Mouse (Mus musculus) mouse trophoblast stem cell (cell line): Measurements from ENCODE around the gene Irf8.

Experiments
- in situ Hi-C, 2 experiments: fragments of 300-500 bp; cut with MseI, MboI; formaldehyde crosslinking; loops; 2 replicates in 1 of 2; 3 replicates in 1 of 2; pipeline ENCODE4 v1.15.1; 2025

Gene Irf8

GRCm38 (mm10) chr8:120735770-120736481 lies at the start of gene Irf8:
Gene Irf8, plus strand, starts transcription at chr8:120736358.
- in situ Hi-C loops: no loop called here

DNA sequence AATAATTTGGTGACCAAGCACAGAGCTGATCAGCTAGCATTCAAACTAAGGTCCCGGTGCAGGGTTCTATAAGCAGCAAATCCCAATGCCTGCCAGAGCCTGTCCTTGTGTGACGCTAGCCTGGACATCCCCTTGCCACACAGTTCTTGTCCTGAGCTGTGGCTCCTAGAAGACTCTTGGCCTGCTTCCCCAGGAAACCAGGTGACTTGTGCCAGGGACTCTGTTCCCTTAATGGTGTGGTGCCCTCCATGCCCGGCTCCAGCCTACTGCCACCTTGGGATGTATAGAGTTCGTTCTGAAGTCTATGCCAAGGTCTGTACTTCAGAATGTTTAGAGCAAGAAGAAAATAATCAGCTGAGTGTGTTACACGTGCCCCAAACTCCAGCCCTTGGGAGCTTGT lies 49.6 kb upstream of the Irf8 start:
- in situ Hi-C loops: loop anchor here in 1 of 2 experiments (25.0 kb wide), 1 partner anchor 401 kb away; the partner anchor contains the start of gene Foxf1

DNA sequence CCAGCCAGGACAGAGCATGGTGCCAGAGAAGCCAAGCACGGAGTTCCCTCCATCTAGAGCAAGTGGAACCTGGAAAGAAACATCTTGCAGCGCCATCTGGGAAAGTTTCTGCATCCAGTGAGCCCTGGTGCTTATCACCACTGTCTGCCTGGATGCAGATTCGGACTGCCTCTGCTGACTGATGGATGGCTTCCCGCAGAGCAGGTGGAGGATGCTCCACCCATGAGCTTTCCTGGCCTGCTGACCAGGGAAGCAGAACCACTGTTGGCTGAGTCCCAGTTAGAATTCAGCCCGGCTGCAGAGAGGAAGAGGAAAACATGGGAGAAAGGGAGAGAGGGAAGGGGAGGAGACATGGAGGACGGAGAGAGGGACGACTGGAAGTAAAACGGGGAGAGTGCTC lies 48.4 kb upstream of the Irf8 start:
- in situ Hi-C loops: loop anchor here in 1 of 2 experiments (25.0 kb wide), 1 partner anchor 400 kb away; the partner anchor contains the start of gene Foxf1

GRCm38 (mm10) chr8:120688511-120688910 lies 47.6 kb upstream of the Irf8 start:
- in situ Hi-C loops: loop anchor here in 1 of 2 experiments (25.0 kb wide), 1 partner anchor 399 kb away; the partner anchor contains the start of gene Foxf1

DNA sequence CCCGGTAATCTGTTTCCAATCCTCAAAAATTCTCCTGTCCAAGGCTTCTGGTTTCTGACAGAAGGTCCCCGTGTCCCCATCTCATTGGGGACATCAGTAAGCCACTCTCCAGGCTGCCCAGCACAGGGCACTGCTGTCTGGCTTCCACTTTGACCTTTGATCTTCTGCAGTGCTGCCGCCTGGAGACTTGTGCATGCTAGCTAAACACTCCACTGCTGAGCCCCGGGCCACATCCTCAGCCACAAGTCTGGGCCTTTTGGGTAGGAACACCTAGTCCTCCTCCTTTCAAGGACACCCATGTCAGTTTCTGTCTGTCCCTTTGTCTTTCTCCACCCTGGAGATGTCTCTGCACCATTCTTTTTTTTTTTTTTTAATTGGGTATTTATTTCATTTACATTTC lies 43.2 kb upstream of the Irf8 start:
- in situ Hi-C loops: loop anchor here in 1 of 2 experiments (25.0 kb wide), 1 partner anchor 394 kb away; the partner anchor contains the start of gene Foxf1

DNA sequence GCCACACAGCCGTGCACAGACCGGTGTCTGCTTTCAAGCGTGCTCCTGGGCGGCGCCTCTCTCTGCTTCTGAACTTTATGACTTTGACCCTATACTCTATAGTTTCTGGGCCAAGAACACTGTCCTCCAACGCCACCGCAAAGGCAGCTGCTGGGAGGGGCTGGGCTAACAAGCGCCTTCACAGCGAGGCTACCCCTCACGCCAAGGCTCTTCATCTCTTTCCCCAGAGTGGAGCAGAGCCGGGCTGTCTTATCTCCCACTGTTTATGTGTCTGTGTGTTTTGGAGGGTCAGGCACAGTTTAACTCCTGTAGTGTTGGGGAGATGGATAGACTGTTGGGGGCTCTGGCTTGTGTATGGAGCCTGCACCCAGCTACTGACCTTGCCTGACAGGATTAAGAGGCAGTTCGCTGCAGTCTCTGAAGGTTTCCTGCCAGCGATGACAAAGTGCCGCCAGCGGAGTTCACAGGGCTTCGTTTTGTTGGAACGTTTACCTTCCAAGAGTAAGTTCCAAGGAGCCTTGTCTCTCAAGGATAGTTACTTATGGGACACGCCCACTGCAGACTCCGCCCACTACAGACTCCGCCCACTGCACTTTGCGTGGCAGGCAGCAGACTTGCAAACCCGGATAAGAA lies 42.2 kb upstream of the Irf8 start:
- in situ Hi-C loops: loop anchor here in 1 of 2 experiments (25.0 kb wide), 1 partner anchor 393 kb away; the partner anchor contains the start of gene Foxf1

GRCm38 (mm10) chr8:120696401-120697153 lies 39.6 kb upstream of the Irf8 start:
- in situ Hi-C loops: loop anchor here in 1 of 2 experiments (25.0 kb wide), 1 partner anchor 391 kb away; the partner anchor contains the start of gene Foxf1

DNA sequence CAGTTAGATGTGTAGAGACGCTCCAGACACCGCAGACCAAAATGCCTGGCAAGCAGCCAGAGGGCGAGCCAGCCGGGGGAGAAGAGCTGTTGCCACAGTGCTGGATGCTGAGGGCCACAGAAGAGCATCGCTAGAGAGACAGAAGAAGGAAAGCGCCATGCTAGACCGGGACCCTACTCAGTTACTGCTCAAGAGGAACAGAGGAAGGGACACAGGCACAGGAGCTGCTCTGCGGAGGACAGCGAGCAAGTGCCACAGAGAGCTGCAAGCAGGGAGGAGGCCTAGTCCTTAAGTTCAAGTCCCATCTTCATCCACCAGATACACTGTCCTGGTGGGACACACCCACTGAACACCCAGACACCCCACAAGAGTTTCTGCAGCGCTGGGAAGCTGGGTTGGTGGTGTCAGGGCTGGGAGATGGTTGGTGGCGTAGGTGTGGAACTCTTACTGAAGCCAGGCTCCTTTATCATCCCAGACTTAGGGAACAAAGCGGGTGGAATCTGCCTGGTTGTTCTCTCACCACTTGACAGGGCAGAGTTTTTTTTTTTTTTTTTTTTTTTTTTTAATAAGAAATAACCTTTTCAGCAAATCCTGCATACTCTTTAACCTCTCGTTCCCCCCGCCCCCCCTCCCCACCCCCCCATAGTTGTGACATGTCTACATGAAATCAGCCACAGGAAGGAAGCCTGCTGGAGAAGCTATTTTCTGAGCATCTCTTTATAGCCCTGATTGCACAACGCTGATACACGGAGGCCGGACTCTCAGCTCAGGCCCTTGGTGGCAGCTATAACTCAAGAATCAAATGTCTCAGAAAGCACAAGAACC lies 38.8 kb upstream of the Irf8 start:
- in situ Hi-C loops: loop anchor here in 1 of 2 experiments (25.0 kb wide), 1 partner anchor 390 kb away; the partner anchor contains the start of gene Foxf1

GRCm38 (mm10) chr8:120697979-120698272 lies 38.2 kb upstream of the Irf8 start:
- in situ Hi-C loops: loop anchor here in 1 of 2 experiments (25.0 kb wide), 1 partner anchor 389 kb away; the partner anchor contains the start of gene Foxf1

- in situ Hi-C loops: loop anchor here in 1 of 2 experiments (25.0 kb wide), 1 partner anchor 389 kb away; the partner anchor contains the start of gene Foxf1
Observed at GRCm38 (mm10) chr8:120698426-120698825, 37.7 kb upstream of the Irf8 start.

DNA sequence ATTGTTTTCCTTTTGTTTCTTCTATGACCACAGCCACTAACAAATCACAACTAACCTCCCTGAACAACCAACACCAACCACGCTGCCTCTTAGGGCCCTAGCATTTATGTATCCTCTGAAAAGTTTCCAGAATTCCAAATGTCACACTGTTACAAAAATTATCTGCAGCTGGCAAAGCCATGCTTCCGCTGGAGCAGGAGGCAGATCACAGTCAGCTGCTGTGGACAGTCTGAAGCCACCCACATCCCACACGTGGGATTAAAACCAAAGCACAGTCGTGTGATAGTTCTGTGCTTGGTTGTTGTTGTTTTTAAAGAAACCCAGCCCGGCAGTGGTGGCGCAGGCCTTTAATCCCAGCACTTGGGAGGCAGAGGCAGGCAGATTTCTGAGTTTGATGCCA lies 37.1 kb upstream of the Irf8 start:
- in situ Hi-C loops: loop anchor here in 1 of 2 experiments (25.0 kb wide), 1 partner anchor 388 kb away; the partner anchor contains the start of gene Foxf1

DNA sequence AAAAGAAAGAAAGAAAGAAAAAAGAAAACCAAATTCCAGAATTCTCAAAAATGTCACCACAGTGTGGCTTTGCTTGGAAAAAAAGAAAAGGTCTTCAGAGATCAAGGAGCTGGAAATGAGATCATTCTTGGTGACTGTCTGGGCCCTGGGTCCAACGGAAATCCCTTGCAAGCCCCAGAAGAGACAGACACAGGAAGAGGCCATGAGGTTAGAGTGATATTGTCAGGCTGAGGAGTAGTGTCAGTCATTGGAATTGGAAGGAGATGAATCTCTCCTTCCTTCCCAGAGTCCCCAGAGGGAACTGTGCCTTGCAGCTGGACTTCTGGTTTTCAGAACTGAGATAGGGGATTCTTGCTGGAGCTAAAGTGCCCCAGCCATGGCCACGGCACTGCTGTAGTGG lies 36.6 kb upstream of the Irf8 start:
- in situ Hi-C loops: loop anchor here in 1 of 2 experiments (25.0 kb wide), 1 partner anchor 388 kb away; the partner anchor contains the start of gene Foxf1

GRCm38 (mm10) chr8:120700053-120700452 lies 36.1 kb upstream of the Irf8 start:
- in situ Hi-C loops: loop anchor here in 1 of 2 experiments (5.0 kb wide), 1 partner anchor 82 kb away; no protein-coding TSS in a partner anchor

DNA sequence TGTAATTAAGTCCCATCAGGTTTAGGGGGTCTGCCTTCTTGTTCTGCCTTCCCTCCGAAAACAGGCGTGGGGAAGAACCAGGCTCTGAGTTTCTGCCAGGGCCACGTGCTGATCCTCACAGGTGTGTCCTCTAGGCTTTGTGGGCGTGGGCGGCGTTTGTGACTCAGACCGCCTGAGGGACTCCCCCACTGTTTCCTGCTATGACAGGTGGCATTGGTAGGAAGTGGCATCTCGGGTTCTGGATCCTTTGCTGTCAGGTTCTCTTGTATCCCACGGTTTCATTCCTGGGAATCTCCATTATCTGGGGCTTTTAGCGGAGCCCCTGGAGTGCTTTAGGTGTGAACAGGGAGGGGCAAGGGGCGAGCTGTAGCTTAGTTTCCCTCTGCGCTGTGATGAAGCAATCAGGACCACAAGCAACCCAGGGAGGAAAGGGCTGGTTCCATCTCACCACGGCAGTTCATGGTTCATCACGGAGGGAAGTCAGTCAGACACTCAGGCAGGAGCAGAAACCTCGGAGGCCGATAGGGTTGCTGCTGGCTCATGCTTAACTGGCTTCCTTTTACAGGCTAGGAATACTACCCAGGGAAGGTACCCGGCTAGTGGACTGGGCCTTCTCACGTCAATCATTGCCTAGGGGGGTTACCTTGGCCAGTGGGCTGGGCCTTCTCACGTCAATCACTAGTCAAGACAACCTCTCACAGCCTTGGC lies 34.2 kb upstream of the Irf8 start:
- in situ Hi-C loops: loop anchor here in 1 of 2 experiments (5.0 kb wide), 1 partner anchor 80 kb away; no protein-coding TSS in a partner anchor

DNA sequence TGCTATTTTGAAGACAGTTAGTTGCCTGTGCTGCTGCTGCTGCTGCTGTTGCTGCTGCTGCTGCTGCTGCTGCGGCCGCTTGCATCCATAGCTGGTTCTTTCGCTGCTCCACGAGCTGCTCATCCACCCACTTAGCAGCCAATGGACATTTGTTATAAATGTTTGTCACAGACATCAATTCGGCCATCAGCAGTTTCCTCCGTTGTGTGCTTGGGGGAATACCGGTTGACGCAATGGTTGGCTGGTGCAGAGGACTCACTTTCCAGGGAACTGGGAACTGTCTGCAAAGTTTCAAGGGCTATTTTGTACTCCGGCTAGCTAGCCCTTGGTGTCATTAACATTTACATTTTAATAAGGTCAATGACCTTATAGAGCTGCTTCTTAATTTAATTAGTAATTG lies 32.0 kb upstream of the Irf8 start:
- in situ Hi-C loops: loop anchor here in 1 of 2 experiments (5.0 kb wide), 1 partner anchor 78 kb away; no protein-coding TSS in a partner anchor

- in situ Hi-C loops: no loop called here
Observed at GRCm38 (mm10) chr8:120705163-120705562, 31.0 kb upstream of the Irf8 start.

GRCm38 (mm10) chr8:120706193-120706592 lies 30.0 kb upstream of the Irf8 start:
- in situ Hi-C loops: no loop called here

DNA sequence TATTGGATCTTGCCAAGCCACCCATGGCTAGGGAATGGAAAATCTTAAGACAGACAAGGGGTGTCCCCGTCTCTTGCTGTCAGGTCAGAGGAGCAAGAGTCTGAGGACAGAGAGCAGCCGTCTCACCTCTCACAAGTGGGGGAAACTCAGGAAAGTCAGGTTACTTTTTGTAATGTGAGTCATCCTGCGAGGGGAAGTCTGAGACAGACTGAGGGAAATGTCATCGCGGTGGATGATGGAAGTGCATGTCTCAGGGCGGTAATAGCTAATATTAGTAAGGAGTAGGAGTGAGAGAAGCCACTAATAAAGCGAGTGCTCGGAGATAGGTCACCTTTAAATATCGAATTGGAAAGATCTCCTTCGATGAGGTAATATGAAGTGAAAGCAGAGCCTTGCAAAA lies 27.0 kb upstream of the Irf8 start:
- in situ Hi-C loops: no loop called here

GRCm38 (mm10) chr8:120715200-120715599 lies 21.0 kb upstream of the Irf8 start:
- in situ Hi-C loops: no loop called here
